Mouse (Mus musculus): Measurements from ENCODE around the gene Atp6v0b.

The Atp6v0b gene

DNA sequence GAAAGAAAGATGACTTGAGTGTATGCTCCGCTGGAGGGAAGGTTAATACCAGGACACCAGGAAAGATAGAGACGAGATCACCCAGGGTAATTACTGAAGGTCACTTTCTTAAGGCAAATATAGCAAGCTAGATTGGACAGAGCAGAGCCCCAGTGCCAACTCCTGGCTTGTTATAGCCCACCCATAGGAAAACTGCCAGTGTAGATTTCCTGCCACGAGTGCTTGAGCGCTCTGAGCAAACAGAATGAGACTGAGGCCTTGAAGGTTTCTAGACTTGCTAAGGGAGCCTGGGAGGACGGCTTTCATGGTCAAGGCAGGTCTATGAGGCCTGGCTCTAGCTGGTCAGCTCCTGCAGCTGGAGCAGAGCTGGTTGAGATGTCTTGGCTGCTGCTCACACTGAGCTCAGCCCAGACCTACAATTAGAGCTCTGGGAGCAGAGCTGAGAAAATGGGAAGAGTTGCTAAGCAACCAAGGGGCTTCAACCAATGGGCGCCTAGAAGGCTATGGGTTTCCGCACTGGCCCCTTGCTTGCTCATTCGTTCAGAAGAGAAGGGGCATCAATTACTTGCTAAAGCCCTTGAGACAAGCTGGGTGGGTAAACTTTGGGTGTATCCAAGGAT is 21.8 kb upstream of the Atp6v0b start:
- no peak for DNase-seq (ENCODE audit: low spot score)

DNA sequence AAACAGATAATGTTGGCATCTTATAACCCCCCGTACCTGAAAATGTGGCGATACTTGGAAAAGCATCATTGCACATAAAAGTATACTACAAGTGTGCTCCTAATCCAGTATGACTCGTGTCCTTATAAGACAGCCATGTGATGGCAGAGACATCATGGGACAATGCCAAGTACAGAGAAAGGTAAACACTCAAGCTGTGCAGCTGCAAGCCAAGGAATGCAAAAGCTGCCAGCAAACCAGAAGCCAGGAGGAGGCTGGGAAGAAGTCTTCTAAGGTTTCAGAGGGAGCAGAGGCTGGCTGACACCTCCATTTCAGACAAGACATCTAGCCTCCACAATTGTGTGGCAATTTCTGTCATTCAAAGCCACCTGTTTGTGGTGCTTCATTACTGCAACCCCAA is 19.1 kb upstream of the Atp6v0b start:
- no peak for DNase-seq (ENCODE audit: low spot score)

DNA sequence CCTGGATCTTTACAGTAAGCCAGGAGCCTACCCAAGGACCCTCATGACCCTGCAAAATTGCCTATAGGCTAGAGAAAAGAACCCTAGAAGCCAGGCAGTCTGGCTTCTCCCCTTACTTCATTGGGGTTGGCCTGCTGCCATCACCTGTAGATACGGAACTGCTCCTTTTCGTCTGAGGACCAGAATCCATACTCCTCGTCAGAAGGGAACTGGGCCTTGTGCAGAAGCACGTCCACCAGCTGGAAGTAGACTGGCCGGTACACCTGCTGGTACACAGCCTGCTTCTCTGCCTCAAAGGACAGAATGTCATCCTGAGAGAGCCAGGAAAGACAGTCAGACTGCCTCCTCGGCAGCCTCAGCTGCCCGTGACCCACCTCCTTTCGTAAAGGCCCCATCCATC is 17.6 kb upstream of the Atp6v0b start:
- DNase-seq (ENCODE audit: low spot score), result no peak

DNA sequence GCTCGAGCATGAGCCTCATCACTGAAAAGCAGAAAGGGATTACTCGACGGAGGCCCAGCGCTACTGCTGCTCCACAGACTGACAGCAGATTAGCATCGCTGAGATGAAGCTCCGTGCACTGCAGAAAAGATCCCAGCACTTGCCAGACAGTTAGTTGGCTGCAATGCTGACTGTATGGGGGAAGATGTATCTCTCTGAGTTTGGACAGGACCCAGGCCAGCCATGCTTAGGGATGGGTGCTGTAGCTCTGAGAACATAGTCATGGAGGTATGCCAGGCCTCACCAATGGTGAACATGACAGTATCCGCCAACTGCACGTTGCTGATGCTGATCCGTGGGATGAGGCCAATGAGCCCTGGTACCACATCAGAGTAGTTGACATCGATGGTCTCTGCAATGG is 17.0 kb upstream of the Atp6v0b start:
- no peak for DNase-seq (ENCODE audit: low spot score)

DNA sequence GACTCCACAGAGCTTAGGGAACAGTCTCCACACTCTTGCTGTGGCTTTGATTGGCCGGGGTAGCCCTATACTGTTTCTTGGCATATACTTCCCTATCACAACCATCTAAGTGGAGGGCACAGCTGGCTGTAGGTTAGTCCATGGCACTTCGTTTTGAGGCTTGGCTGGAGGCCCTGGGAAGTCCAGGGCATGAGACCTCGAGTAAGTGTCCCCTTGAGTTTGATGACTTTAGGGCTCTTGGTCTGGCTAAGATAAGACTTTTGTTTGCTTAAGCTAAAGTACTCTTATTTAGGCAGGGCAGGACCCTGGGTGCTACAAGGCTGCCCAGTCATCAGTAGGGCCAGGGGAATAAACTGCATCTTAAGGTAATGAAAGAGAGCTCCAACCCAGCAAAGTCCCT is 11.0 kb upstream of the Atp6v0b start:
- no peak for DNase-seq (ENCODE audit: low spot score)

- DNase-seq (ENCODE audit: low spot score), result no peak
Measured at GRCm38 (mm10) chr4:117896031-117896430, 8.9 kb upstream of the Atp6v0b start.

- no peak for DNase-seq (ENCODE audit: low spot score)
Measured at GRCm38 (mm10) chr4:117895339-117895738, 8.2 kb upstream of the Atp6v0b start.

DNA sequence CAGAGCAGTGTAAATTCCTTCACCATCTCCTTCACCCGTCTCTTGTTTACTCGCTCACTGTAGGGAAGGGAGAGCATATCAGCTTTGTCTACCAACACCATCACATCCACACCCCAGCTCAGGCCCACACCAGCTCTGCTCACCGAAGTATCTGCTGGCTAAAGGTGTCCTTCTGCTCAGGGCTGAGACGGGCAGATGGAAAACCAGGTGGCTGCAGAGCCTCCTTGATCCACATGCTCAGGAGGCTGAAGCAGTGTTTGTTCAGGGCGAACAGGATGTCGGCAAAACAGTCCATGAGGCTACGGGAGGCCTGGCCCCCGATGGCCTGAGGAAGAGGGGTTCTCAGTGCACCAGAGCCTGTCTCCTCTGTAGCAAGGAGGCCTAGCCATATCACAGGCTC is 7.5 kb upstream of the Atp6v0b start:
- no peak for DNase-seq (ENCODE audit: low spot score)

GRCm38 (mm10) chr4:117893376-117893775 is 6.2 kb upstream of the Atp6v0b start:
- DNase-seq (ENCODE audit: low spot score), result no peak

GRCm38 (mm10) chr4:117891738-117892161 is 4.6 kb upstream of the Atp6v0b start, which contains the start of gene Dph2:
TSS of gene Dph2 (minus strand) at chr4:117892032.
- peak; percentile 82 for DNase-seq (ENCODE audit: low spot score)

GRCm38 (mm10) chr4:117890750-117891149 is 3.6 kb upstream of the Atp6v0b start:
- no peak for DNase-seq (ENCODE audit: low spot score)

DNA sequence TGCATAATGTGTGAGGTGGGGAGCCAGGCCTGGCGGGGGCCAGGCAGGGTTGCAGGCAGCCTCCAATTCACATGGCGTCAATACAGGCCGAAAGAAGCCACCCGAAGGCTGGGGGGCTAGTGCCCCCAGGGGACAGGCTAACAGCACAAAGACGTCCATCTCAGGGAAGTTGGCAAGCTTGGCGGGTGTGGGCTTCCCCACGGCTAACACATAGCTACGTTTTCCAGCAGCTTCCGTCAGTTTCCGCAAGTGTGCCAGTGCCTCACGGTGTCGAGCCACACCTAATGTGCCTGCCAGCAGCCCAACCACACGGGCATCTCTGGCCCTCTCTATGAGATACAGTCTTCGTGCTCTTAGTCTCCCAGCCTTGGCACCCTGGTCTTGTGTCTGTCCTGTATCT is 2.9 kb upstream of the Atp6v0b start:
- no peak for DNase-seq (ENCODE audit: low spot score)

GRCm38 (mm10) chr4:117889471-117889870 is 2.3 kb upstream of the Atp6v0b start:
- DNase-seq (ENCODE audit: low spot score), result no peak

DNA sequence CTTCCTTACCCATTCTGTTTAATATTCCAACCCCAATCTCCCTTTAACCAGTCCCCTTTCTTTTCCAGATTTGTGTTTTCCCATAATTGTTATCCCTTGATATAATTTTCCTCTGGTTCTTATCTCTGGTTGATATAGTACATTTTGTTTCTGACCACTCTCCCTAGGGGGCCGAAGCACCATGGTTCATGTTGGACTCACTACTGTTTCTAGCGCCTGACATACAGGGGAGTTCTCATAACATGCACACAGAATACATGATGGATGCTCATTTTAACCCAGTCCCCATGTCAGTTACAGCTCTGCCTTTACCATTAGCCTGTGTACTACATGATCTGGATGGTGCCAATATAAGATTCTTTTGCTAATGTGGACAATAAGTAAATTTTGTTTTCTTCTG is 787 bp upstream of the Atp6v0b start:
- DNase-seq (ENCODE audit: low spot score), result no peak

GRCm38 (mm10) chr4:117886644-117887043 is 489 bp downstream of the Atp6v0b start:
- DNase-seq (ENCODE audit: low spot score), result peak; percentile 27

GRCm38 (mm10) chr4:117885994-117886393 is 1.1 kb downstream of the Atp6v0b start:
- DNase-seq (ENCODE audit: low spot score), result no peak

DNA sequence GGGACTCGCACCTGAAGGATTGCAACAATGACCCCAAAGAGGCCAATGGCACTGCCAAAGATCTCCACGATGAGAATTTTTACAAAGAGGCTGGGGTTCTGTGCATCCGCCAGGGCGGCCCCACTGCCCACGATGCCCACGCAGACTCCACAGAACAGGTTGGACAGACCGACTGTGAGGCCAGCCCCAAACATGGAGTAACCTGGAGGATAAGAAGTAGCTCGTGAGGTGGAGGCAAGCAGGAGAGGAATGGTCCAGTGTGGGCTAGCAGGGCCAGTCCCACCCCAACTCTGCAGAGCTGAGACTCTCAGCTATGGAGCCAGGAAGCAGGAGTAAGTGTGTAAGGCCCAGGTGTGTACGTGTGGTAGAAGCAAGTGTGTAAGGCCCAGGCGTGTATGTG is 2.0 kb downstream of the Atp6v0b start:
- DNase-seq (ENCODE audit: low spot score), result no peak

DNA sequence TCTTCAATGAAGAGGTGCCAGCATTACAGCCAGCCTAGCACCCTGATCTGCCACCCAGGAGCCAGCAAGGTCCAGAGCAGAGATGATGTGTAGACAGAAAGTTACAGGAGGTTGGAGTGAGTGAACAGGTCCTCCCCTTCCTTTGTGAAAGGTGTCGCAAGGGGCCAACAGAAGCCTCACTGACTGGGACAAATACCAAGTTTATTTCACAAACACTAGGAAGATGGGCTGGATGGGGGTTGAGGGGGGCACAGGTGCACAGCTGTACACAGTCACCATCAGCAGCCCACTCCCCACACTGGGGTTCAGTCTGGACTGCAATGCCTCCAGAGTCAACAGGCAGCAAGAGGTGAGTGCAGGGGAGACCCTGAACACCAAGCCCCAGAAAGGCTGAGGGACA is 3.0 kb downstream of the Atp6v0b start:
- DNase-seq (ENCODE audit: low spot score), result no peak

- no peak for DNase-seq (ENCODE audit: low spot score)
Measured at GRCm38 (mm10) chr4:117882701-117883691, 4.1 kb downstream of the Atp6v0b start, which contains the start of gene B4galt2. TSS of gene B4galt2 (minus strand) at chr4:117883487.

DNA sequence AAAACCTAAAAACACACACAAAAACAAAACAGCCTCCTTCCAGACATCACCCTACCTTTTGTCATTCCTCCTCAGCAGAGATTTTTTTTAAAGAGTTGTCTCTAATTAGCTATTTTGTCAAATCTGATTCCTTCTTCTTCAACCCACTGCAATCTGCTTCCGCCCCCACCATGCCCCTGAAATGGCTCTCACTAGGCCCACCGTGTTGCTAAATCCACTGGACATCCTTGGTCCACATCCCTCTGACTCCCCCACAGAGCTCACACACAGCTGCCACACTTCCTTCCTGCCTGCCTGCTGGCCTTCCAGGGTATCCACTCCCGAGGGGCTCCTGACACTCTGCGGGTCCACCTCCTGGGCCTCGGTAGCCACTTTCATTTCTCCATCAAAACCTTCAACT is 8.4 kb downstream of the Atp6v0b start:
- no peak for DNase-seq (ENCODE audit: low spot score)

- no peak for DNase-seq (ENCODE audit: low spot score)
Measured at GRCm38 (mm10) chr4:117878301-117878700, 8.8 kb downstream of the Atp6v0b start.

DNA sequence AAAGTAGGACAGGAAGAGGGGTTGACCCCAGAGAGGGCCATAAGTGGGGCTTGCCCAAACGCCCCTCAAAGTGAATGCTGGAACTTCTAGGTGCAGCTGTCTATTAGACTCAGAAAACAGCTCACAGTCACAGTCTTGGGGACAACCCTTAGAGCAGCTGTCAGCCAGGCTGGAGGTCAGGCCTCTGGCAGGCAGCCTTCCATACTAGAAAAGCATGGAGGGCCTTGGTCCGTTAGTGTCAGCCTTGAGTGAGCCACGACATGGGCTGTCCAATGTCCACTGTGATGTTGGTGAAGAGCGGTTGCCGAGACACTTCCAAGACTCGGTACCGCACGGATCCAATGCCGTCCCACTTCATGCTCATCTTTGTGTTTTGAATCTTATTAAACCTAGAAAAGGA is 13.5 kb downstream of the Atp6v0b start:
- no peak for DNase-seq (ENCODE audit: low spot score)

- DNase-seq (ENCODE audit: low spot score), result peak; percentile 18
Measured at GRCm38 (mm10) chr4:117872471-117872886, 14.7 kb downstream of the Atp6v0b start, which contains the start of gene Ccdc24. TSS of gene Ccdc24 (minus strand) at chr4:117872557.
